Mouse (Mus musculus): ENCODE data around the gene Rpl3.
A peak's percentile ranks its signal among the peaks of the same experiment; 100 is the strongest.
"Not testable (repeated sequence)": the region's sequence is repeated elsewhere in the genome, so short reads cannot be mapped to it uniquely, and the experiment has no call there.

The Rpl3 gene

GRCm38 (mm10) chr15:80091121-80091955, at the start of gene Rpl3, which contains the start of gene Syngr1:
Gene Rpl3 (minus strand): TSS chr15:80091868.
Gene Syngr1 (plus strand): TSS chr15:80091334.
- peak; percentile 88 to 92 for DNase-seq

GRCm38 (mm10) chr15:80140878-80141277, 49.2 kb upstream of the Rpl3 start:
- no peak for DNase-seq

DNA sequence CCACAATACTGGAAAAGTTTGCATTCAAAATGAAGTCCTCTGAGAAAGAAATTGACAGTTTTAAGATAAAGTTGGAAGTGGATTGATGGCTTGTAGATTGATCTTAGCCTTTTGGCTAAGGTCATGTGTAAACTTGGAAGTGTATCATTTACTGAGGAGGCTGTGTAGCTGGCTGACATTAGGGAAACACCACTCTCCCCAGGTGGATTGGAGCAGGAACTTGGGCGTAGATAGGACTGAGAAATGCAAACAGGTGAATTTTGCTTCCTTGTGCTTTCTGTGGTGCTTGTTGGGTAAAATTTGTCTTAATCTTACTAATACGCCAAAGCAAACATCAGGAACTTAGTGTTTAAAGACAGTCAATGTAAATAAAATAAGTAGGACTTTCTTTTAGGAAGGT, 48.6 kb upstream of the Rpl3 start:
- no peak for DNase-seq

DNA sequence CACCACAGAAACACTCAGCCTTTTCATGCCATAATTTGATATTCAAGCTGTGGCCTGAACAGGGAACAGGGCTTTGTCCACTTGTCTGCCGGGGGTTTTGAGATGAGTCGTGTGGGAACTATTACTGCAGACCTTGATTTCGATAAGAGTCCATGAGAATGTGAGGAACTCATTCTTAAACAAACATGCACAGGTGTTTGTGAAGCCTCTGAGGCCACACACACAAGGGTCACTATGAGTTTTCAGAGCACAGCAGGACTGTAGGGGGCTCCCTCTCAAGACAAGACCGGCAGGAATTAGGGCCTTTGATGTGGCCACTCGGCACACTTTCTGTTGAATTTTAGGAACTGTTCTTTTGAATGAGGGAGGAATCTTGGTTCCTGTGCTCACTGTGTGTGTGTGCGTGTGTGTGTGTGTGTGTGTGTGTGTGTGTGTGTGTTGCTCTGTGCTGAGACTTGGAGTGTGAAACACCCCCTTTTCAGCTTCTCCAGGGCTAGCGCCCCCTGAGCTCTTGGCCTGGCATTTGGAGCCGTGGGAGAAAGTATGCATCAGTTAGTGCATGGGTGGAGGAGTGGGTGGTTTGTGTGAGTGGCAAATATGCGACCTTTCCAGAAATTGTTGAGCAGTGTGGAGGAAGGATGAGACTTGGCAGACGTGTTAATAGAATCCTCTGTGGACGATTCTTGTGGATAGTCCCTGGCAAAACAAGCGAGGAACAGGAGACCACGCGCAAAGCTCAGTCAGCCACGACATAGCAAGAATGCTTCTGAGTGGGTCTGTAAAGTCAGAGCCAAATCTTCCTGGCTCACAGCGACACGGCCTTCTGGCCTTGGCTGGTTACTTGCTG, 46.5 kb upstream of the Rpl3 start:
- no peak for DNase-seq

DNA sequence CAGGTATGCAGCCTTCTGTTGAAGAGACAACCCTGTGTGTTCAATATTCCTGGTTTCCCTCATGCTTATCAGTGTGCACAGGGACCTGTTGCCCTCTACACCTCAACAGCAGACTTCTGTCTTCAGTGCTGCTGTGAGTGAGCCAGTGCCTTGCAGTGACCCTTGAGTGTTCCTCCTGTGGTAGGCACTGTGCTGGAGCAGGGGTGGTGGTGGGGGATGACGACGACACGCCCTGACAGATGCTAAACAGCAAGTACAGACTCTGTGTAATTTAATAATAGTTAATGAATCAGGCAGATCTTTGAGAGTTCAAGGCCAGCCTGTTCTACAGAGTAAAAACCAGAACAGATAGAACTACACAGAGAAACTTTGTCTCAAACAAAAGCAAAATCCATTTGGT, 45.0 kb upstream of the Rpl3 start:
- no peak for DNase-seq

DNA sequence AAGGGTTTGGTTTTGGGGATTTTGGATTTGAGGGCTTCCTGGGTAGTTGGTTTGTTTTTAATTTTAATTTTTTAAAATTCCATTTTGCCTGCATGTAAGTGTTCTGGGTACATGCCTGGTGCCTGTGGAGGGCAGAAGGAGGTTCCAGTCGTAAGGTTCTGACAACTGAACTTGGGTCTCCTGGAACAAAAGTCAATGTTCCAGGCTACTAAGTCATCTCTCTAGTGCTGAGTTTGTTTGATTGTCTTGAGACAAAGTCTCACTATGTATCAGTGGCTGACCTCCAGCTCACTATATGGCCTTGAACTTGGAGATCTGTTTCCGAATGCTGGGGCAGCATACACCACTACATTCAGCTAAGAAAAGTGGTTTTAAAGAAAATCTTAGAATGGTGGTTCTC, 43.8 kb upstream of the Rpl3 start:
- DNase-seq: no peak

- DNase-seq: no peak
These were observed 42.8 kb upstream of the Rpl3 start for GRCm38 (mm10) chr15:80134450-80134847.

- no peak for DNase-seq
These were observed 42.2 kb upstream of the Rpl3 start for GRCm38 (mm10) chr15:80133682-80134449.

DNA sequence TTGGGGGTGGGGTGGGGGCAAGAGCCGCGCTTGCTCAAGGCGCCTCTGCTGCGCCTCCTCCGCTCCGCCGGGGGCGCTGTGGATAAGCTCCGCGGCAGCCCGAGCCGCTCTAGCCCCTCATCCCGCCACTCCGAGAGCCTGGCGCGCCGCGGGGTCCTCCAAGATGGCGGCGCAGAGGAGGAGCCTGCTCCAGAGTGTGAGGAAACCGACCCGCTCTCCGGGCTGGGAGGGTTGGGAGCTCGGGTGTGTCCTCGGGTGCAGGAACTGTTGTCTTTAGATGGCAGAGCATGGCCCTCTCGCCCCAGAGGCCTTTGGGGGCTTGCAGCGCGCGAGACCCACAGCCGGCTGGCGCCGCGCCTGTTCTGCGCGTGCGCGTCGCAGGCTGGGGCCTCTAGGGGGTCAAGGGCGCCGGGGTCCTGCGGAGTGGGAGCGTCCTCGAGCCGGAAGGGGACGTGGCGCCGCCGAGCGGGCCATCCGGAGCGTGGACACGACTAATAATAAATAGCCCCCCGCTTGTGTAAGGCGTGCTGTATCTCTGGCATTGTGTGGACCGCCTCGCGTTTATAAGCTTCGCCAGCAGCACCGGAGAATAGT, 41.4 kb upstream of the Rpl3 start, which contains the start of gene Tab1:
Tab1 (plus strand) TSS at position 135 of the 594 bp plus-strand sequence.
- peak; percentile 91 to 93 for DNase-seq

- DNase-seq: peak in 1 of 2 experiments; percentile 36
These were observed 40.8 kb upstream of the Rpl3 start for GRCm38 (mm10) chr15:80132452-80132851.

GRCm38 (mm10) chr15:80131421-80131820, 39.8 kb upstream of the Rpl3 start:
- DNase-seq: peak; percentile 72 to 77

- no peak for DNase-seq
These were observed 39.0 kb upstream of the Rpl3 start for GRCm38 (mm10) chr15:80130689-80131088.

DNA sequence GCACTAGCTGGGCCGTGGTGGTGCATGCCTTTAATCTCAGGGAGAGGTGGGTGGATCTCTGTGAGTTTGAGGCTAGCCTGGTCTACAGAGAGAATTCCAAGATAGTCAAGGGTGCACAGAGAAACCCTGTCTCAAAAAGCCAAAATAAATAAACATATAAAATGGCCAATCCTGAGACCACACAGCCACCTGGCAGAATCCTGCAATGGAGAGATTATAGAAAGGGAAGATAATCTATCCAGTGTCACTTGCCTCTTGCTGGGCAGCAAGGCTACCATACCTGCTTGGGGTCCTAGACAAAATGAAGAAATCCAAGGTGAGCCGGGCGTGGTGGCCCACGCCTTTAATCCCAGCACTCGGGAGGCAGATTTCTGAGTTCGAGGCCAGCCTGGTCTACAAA, 38.3 kb upstream of the Rpl3 start:
- no peak for DNase-seq

DNA sequence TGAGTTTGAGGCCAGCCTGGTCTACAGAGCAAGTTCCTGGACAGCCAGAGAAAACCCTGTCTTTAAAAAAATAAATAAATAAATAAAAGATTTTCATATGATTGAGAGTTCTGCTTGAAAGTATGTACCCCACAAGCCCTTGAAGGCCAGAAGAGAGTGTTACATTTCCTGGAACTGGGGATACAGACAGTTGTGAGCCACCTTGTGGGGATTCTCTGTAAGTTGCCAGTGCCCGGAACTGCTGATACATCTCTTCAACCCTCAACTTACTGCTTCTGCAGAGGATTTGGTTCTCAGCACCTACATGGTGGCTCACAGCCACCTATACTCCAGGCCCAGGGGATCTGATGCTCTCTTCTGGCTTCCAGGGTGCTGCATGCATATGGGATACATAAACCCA, 35.5 kb upstream of the Rpl3 start:
- no peak for DNase-seq

DNA sequence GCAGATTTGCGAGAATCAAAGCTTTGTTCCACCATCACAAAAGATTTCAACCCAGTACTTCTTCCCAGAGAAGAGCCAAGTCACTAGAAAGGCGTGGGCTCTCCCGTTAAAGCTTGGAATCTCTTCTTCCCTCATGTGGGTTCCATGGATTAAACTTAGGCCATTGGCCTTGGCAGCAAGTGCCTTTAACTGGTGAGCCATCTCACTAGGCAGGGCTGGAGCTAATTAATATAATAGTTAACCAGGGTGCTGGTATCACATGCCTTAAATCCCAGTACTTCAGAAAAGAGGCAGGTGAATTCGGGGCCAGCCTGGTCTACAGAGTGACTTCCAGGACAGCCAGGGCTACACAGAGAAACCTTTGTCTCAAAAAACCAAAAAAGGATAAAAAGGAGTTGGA, 33.0 kb upstream of the Rpl3 start:
- DNase-seq: no peak

DNA sequence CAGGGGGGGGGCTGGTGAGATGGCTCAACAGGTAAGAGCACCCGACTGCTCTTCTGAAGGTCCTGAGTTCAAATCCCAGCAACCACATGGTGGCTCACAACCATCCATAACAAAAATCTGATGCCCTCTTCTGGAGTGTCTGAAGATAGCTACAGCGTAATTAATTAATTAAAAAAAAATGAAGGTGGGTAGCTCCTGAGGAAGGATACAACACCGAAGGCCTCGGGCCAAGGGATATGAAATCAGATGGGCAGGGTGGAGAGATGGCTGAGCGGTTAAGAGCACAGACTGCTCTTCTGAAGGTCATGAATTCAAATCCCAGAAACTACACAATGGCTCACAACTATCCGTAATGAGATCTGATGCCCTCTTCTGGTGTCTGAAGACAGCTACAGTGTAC, 30.8 kb upstream of the Rpl3 start:
- not testable (repeated sequence) for DNase-seq

GRCm38 (mm10) chr15:80121721-80122325, 30.2 kb upstream of the Rpl3 start:
- peak; percentile 96 to 97 for DNase-seq

DNA sequence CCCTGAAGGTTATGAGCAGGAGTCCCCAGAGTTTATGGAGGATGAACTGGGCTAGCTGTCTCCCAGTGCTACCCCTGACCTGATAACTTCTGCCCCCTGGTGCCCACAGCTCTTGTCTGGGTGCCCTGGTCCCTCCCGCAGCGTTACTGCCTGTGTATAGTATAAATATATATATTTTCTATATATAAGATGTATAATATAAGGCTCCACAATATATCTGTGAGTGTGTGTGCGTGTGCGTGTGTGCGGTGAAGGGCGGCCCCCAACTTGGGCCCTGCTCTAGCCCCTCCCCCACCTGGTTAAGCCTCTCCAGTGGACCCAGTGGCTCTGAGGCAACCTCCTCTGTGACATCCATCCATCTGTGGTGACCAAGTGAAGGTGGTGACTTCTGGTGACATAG, 27.4 kb upstream of the Rpl3 start:
- peak in 1 of 2 experiments; percentile 11 for DNase-seq

DNA sequence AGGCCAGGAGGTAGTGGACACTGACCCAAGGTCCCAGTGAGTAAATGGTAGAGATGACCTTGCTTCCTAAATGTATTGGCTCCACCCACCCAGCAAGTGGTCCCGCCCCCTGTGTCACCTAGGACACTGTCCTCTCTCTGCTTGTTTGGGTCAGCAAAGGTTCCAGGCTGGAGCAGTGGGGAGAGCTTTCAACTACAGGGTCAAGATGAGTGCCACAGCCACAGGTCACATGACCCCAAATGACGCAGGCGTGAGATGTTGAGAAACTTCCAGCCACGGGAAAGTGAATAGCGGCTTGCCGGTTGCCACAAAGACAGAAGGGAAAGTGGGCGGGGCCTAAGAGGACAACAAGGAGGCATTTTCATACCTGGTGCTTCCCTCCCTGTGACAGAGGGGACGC, 25.5 kb upstream of the Rpl3 start:
- DNase-seq: no peak

- DNase-seq: no peak
These were observed 24.5 kb upstream of the Rpl3 start for GRCm38 (mm10) chr15:80115866-80116794.

- DNase-seq: no peak
These were observed 23.6 kb upstream of the Rpl3 start for GRCm38 (mm10) chr15:80115256-80115655.
